Mouse (Mus musculus) midbrain, embryonic 11.5 days (tissue): Measurements from ENCODE around the gene Dgki. TPM values are rescaled to one million over a fixed set of nuclear protein-coding genes. Genes with fewer than 3 reads are reported as not detected.

Experiments
- ATAC-seq: fragments of 200-750 bp; cut with Nextera tagmentation; 2 replicates; pipeline ENCODE4 v1.8.0; 2017; ENCODE audit warnings: moderate TSS enrichment, moderate library complexity; ENCODE audit not compliant: low FRiP score
- DNase-seq: peaks from one replicate; pipeline ENCODE4 v3.0.0; 2015; ENCODE audit warnings: low spot score; ENCODE audit errors: missing footprints
- H3K27ac ChIP-seq: fragments of 300-500 bp; sonication (generic); 2 replicates; pipeline ENCODE4 v1.5.1; 2014; ENCODE audit warnings: low read depth, low read length
- H3K27me3 ChIP-seq: fragments of 300-500 bp; sonication (generic); 2 replicates; pipeline ENCODE4 v1.6.1; 2014; ENCODE audit warnings: mild to moderate bottlenecking, low read length, moderate library complexity, mixed read lengths; ENCODE audit not compliant: control insufficient read depth, insufficient read depth
- H3K36me3 ChIP-seq: fragments of 300-500 bp; sonication (generic); 2 replicates; pipeline ENCODE4 v1.6.1; 2014; ENCODE audit warnings: mild to moderate bottlenecking, low read length, moderate library complexity, mixed read lengths; ENCODE audit not compliant: control insufficient read depth, insufficient read depth
- H3K4me1 ChIP-seq: fragments of 300-500 bp; sonication (generic); 2 replicates; pipeline ENCODE4 v1.6.1; 2014; ENCODE audit warnings: low read length; ENCODE audit not compliant: control insufficient read depth, insufficient read depth
- H3K4me2 ChIP-seq: fragments of 300-500 bp; sonication (generic); 2 replicates; pipeline ENCODE4 v1.6.1; 2014; ENCODE audit warnings: mild to moderate bottlenecking, moderate library complexity
- H3K4me3 ChIP-seq: fragments of 300-500 bp; sonication (generic); 2 replicates; pipeline ENCODE4 v1.5.1; 2014; ENCODE audit warnings: low read depth, low read length
- H3K9ac ChIP-seq: fragments of 300-500 bp; sonication (generic); 2 replicates; pipeline ENCODE4 v1.6.1; 2014; ENCODE audit warnings: low read length
- H3K9me3 ChIP-seq: fragments of 300-500 bp; sonication (generic); 2 replicates; pipeline ENCODE4 v1.6.1; 2016; ENCODE audit warnings: low read length; ENCODE audit not compliant: control insufficient read depth
- WGBS: fragments of 180-500 bp; shearing (Covaris S2); extraction: QIAGEN DNeasy Blood & Tissue Kit; methylation state at CpG from one replicate; pipeline ENCODE4 v1.1.7; 2014; 5-methylcytosine and 5-hydroxymethylcytosine counted together
- polyA plus RNA-seq: library from polyadenylated mRNA; unstranded; fragments of >200 nt; fragmentation: Nextera tagmentation; extraction: Ambion mirVana; gene quantifications from 2 replicates; pipeline ENCODE4 v1.2.1, GENCODE M21; 2014

The Dgki gene
- polyA plus RNA-seq, 1 experiment from 2014 or later = 2.1 TPM

DNA sequence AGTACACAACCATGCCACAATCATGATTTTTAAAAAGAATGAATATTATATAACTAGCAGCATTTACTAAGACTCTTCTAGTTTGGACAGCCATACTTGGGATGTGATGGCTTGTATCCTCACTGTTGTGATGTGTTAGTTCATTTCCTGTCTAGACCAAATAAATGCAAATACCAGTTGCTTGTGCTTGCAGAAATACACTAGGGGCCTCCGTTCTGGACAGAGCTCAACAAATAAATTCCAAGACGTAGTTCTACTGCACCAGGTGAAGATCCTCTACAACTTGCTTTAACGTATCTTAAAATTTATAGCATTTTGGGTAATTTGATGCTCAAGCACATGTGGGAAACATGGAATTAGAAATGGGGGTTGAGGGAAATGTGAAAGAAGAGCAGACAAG is 239.9 kb downstream of the Dgki start:
- ATAC-seq = no peak
- H3K4me1 ChIP-seq = no peaks in the 10 kb centered on the region; the same call in 1 of the 2 replicates
- H3K4me2 ChIP-seq = no peak overlapping the region
- no peak overlapping the region for H3K9ac ChIP-seq
- no peaks in the 10 kb centered on the region for H3K36me3 ChIP-seq
- WGBS = 92% methylated on average over 3 of the region's 3 CpGs
- no peaks in the 10 kb centered on the region for H3K9me3 ChIP-seq
- no peak overlapping the region for H3K4me3 ChIP-seq
- no peaks in the 10 kb centered on the region for H3K27me3 ChIP-seq
- H3K27ac ChIP-seq = no peak overlapping the region
- no peak for DNase-seq

DNA sequence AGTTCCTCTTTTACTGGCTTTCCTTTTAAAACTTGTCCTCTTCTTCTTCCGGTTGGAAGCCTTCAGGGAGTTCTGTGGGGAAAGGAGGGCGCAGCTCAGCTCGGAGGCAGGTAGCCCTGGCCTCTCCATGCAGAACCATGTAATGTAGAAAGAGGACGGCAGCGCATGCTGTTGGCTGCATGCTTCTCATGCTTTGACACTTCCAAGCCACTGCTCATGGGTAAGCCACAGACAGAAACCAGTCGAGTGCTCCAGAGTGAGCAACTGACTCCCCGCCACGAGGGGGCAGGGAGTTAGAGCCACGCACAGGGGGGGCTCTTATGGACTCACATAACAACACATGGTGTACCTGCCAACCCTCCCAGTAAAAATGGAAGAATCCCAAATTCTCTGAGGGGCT is 242.0 kb downstream of the Dgki start:
- DNase-seq (peak; percentile 39), ATAC-seq (no peak)
- Histone ChIP-seq H3K9me3 (no peaks in the 10 kb centered on the region), H3K4me2 (no peak overlapping the region), H3K36me3 (no peaks in the 10 kb centered on the region), H3K4me1 (no peaks in the 10 kb centered on the region), H3K9ac (no peak overlapping the region), H3K27me3 (no peaks in the 10 kb centered on the region), H3K27ac (no peak overlapping the region), H3K4me3 (no peak overlapping the region)
- whole genome bisulfite sequencing = 93% methylated on average over 9 of the region's 9 CpGs

DNA sequence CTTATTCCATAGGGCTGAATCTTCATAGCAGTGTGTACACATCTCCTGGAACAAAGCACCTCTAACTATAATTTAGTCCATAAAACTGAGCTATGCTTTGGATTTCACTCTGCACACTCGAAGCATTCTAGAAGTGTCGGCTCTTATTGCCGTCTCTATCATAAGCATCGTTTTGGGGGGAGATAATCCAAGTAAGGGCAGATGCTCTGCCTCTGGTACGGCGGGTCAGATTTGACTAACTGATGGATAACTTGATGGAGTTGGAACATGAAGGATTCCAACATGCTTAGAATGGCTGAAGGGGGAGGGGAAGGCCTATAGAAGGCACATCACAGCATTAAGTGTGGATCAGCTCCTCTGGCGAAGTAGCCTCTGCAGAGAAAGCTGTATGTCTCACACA is 242.4 kb downstream of the Dgki start:
- ATAC-seq = no peak
- H3K9ac ChIP-seq = no peak overlapping the region
- 93% methylated on average over 7 of the region's 7 CpGs for WGBS

DNA sequence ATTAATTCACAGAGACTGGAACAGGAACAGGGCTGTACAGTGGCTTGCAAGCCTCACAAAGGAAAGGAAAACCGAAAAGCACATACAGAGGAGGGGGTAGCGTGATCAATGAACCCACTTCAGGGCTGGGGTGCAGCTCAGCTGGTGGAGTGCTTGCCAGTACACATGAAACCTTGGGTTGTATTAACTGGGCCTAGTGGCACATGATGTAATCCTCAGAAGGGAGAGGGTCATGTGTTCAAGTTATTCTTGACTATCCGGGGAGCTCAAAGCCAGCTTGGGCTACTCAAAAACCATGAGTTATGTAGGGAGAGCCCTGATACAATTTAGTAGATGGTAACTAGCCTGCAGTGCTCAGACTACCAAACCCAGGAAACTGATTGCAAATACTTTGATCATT is 244.3 kb downstream of the Dgki start:
- H3K9ac ChIP-seq = no peak overlapping the region

More for the DNA sequence above, 242.4 kb downstream of the Dgki start:
- DNase-seq = peak; percentile 59
- H3K27me3 ChIP-seq = no peaks in the 10 kb centered on the region
- no peaks in the 10 kb centered on the region for H3K4me1 ChIP-seq
- H3K36me3 ChIP-seq = no peaks in the 10 kb centered on the region
- H3K27ac ChIP-seq = no peak overlapping the region
- no peak overlapping the region for H3K4me2 ChIP-seq
- no peak overlapping the region for H3K4me3 ChIP-seq
- H3K9me3 ChIP-seq = no peaks in the 10 kb centered on the region

GRCm38 (mm10) chr6:37055128-37055527 is 244.9 kb downstream of the Dgki start:
- Histone ChIP-seq H3K4me2 (no peak overlapping the region), H3K4me1 (no peaks in the 10 kb centered on the region), H3K27me3 (no peaks in the 10 kb centered on the region), H3K9me3 (no peaks in the 10 kb centered on the region), H3K9ac (no peak overlapping the region), H3K27ac (no peak overlapping the region), H3K36me3 (no peaks in the 10 kb centered on the region), H3K4me3 (no peak overlapping the region)
- WGBS = 90% methylated on average over 5 of the region's 5 CpGs
- ATAC-seq (no peak), DNase-seq (peak; percentile 39)

More for the DNA sequence above, 244.3 kb downstream of the Dgki start:
- H3K4me3 ChIP-seq = no peak overlapping the region
- no peak for ATAC-seq
- no peaks in the 10 kb centered on the region for H3K27me3 ChIP-seq
- no peaks in the 10 kb centered on the region for H3K4me1 ChIP-seq
- WGBS = 79% methylated on average over 3 of the region's 3 CpGs
- DNase-seq = peak; percentile 41
- H3K9me3 ChIP-seq = no peaks in the 10 kb centered on the region
- no peak overlapping the region for H3K4me2 ChIP-seq
- H3K36me3 ChIP-seq = no peaks in the 10 kb centered on the region
- no peak overlapping the region for H3K27ac ChIP-seq

DNA sequence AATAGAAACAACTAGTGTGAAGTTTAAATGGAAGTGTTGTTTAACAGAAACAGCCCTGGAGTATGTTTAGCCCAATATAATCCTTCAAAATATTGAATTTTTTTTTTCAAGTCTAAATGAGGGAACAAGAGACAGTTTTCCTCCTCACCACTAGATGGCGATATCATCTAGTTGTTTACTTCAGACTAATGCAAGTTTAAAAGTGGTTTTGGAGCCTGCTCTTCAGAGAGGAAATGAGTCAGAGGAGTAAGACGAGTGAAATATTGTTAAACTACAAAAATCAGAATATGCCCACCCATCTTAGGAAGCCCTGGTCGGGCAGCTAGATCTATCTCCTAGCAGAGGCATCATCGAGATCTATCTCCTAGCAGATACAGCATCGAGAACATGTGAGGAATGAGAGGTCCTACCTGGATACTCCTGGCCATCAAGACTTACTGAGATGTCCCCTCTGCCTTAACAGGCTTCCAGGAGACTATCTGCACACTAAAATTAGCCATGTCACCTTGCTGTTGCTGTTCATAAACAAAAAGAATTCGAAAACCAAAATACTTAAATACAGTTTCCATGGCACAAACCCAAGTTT is 245.5 kb downstream of the Dgki start:
- H3K4me1 ChIP-seq = no peaks in the 10 kb centered on the region
- WGBS = 52% methylated on average over 6 of the region's 6 CpGs
- no peaks in the 10 kb centered on the region for H3K36me3 ChIP-seq
- DNase-seq (peak; percentile 91), ATAC-seq (no peak)
- H3K4me2 ChIP-seq = no peak overlapping the region
- no peaks in the 10 kb centered on the region for H3K9me3 ChIP-seq
- no peaks in the 10 kb centered on the region for H3K27me3 ChIP-seq
- H3K9ac ChIP-seq = no peak overlapping the region
- H3K27ac ChIP-seq = no peak overlapping the region
- no peak overlapping the region for H3K4me3 ChIP-seq

- H3K36me3 ChIP-seq = no peaks in the 10 kb centered on the region
- no peak for ATAC-seq
These were observed 246.6 kb downstream of the Dgki start for GRCm38 (mm10) chr6:37053411-37053810.

GRCm38 (mm10) chr6:37051652-37052051 is 248.3 kb downstream of the Dgki start:
- H3K36me3 ChIP-seq = no peaks in the 10 kb centered on the region
- no peak overlapping the region for H3K9ac ChIP-seq
- no peak overlapping the region for H3K27ac ChIP-seq
- no peaks in the 10 kb centered on the region for H3K27me3 ChIP-seq
- 50% methylated on average over 5 of the region's 5 CpGs for WGBS
- no peaks in the 10 kb centered on the region for H3K9me3 ChIP-seq
- no peak overlapping the region for H3K4me2 ChIP-seq
- H3K4me1 ChIP-seq = no peaks in the 10 kb centered on the region
- no peak overlapping the region for H3K4me3 ChIP-seq
- DNase-seq = no peak
- ATAC-seq = no peak

More at GRCm38 (mm10) chr6:37053411-37053810, 246.6 kb downstream of the Dgki start:
- H3K4me1 ChIP-seq = no peaks in the 10 kb centered on the region
- no peak overlapping the region for H3K4me2 ChIP-seq
- no peak overlapping the region for H3K9ac ChIP-seq
- WGBS = 69% methylated on average over 2 of the region's 2 CpGs
- no peak overlapping the region for H3K27ac ChIP-seq
- no peaks in the 10 kb centered on the region for H3K27me3 ChIP-seq
- no peak for DNase-seq
- H3K9me3 ChIP-seq = no peaks in the 10 kb centered on the region
- no peak overlapping the region for H3K4me3 ChIP-seq

GRCm38 (mm10) chr6:37051150-37051549 is 248.8 kb downstream of the Dgki start:
- Histone ChIP-seq H3K9ac (no peak overlapping the region), H3K4me3 (no peak overlapping the region), H3K27me3 (no peaks in the 10 kb centered on the region), H3K4me2 (no peak overlapping the region), H3K27ac (no peak overlapping the region), H3K9me3 (no peaks in the 10 kb centered on the region), H3K36me3 (no peaks in the 10 kb centered on the region), H3K4me1 (no peaks in the 10 kb centered on the region)
- DNase-seq (no peak), ATAC-seq (no peak)
- 94% methylated on average over 1 of the region's 1 CpGs for WGBS
